Mouse (Mus musculus) retina, adult 2 months (tissue): ENCODE measurements around the gene Fam114a2.
"Not testable (repeated sequence)": the region's sequence is repeated elsewhere in the genome, so short reads cannot be mapped to it uniquely, and the experiment has no call there.

Experiments
- DNase-seq: peaks from one replicate; pipeline ENCODE4 v3.0.0-alpha.2; 2012; ENCODE audit warnings: low read depth, low spot score

Fam114a2 gene

DNA sequence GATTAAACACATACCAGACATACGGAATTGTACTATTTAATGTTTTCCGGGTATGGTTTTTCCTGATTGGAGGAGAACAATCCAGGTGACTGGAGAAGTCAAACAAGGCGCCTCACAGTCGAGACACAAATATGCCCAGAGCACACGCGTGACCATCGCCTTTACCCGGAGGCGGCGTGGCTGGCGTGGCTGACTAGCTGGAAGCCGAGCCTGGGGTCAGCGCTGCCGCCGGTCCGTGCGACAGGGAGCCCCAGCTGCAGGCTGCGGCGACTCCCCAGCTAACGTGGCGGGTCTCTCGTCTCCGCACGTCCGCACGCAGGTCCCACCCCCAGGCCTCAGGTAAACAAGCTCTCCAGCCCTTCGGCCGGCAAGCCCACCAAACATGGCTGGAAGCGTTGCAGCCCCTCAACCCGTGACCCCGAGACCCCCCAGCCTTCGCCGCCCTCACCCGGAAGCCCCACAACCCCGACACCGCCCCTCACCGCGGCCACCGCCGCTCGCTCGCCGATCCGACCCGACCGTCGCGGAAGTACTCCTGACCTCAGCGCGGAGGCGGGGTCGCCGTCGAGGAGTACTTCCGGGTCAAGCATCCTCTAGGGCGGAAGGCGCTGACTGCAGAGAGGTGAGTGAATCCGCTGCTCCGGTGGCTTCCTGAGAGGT lies at the start of gene Fam114a2, which contains the start of gene Mfap3:
Gene Fam114a2 (minus strand): TSS at position 527 of the 660 bp plus-strand sequence.
Gene Mfap3 (plus strand): TSS at position 574 of the 660 bp plus-strand sequence.
- DNase-seq: peak; percentile 73

DNA sequence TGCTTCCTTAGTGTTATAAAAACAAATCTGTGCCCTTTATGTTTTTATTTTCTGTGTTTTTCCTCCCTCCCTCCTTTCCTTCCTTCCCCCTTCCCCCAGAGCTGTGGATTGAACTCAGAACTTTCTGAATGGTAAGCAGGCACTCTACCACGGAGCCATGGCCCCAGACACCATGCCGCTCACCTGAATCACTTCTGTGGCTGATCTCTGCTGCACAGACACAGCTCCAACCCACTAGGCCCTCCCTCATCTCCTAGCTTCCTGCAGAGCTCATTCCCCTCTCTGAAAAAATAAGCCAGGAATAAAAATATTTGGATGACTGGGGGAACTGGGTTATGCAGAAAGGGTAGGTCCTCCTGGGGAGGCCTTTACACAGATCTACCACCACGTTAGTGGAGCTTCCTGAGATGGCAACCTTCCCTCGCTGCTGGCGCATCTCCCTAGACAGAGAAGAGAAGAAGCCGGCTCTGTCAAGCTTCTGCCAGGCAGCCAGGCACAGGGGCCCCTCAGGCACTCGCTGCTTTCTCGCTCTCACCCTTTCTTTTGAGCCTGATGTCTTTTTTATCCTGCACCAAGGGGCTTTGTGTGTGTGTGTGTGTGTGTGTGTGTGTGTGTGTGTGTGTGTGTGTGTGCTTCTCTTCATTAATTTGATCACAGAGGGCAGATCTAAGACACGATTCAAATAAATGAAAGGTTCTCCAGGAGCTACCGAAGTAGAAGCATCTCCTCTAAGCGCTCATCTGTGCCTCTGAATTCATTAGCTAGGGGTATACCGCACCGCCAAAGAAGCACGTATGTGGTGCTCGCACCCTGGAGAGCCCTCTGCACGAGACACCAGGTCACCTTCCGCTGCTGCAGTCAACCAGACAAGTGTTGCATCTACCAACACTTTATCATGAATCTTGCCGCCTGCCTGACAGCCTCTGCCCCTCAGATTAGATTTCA lies 47.9 kb upstream of the Fam114a2 start:
- DNase-seq: no peak

DNA sequence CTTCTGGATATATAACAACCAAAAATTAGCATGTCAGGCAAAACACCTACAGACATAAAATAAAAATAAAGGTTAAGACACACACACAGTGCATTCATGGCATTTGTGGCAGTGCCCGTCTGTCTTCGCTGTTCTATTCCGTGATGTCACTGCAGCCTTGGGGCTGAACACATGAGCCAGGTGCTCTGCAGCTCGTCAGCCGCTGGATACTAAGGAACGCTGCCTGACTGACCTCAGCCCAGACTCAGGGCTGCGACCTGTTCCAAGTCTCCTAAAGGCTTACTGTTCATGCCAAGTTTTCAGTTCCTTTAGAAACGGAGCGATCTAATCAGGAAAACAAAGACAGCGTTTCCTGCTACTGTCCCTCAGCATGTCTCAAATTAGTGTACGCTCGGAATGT lies 46.1 kb upstream of the Fam114a2 start:
- no peak for DNase-seq

DNA sequence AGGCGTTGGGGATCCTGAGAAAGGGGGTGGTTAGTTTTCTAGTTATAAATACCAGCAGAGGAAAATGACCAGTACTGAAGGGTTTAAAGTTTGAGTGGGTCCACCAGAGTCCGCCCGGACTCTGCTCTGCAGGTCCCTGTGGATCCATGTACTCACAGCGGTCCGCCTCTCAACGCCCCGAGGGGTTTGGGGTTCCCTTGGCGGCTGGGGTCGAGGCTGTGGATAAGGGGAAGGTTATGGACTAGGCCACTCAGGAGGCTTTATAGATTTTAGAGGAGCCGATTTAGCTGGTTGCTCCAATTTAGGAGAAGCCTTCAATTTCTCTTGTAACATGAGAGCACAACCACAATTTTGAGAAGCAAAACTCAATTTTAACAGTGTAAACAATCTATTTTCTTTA lies 39.5 kb upstream of the Fam114a2 start:
- not testable (repeated sequence) for DNase-seq

DNA sequence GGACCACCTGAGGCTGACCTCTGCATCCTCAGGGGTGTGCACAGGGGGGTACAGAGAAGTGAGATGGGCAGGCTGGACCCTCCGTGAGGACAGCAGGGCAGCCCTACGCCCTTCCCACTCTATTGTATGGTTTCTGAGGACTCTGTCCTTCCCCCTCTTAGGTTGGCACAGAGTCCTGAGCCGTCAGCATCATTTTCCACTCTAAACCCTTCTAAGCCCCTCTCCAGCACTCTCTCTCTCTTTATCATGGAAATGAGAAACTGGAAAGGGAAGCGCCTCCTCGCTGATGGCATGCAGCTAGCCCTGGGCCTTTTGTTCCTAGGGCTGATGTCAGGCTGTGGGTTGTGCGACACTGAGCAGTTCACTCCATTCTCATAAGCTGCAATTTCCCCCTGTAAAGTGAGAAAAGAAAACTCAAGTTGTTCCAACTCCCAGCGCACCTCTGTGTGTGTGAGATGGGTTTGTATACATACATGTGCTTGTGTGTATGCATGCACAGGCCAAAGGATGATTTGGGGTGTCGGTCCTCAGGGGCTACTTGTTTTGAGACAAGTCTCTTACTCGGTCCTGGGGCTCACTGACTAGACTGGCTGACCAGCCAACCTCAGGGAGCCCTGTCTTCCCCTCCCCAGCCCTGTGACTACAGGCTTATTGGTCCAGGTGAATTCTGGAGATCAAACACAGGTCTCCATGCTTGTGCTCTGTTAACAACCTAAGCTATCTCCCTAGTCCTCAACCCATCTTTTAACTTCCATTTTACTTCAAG lies 34.8 kb upstream of the Fam114a2 start:
- no peak for DNase-seq

DNA sequence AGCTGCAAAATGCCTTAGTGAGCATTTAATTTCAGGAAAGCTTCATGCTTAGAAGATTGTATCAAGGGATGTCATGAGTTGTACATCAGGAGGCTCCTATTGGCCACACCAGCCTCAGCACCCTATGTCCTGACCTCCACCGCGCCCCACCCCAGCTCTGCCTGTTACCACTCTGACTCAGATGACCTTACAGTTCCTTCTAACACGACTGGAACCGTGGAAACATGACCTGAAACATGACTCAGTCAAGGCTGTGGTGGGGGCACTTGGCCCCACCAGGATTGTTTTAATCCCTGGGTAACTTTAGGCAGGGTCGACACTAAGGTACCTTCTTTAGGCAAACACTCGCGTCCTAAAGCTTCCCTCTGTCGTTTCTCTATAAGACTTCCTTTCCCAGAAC lies 32.6 kb upstream of the Fam114a2 start:
- DNase-seq: no peak

DNA sequence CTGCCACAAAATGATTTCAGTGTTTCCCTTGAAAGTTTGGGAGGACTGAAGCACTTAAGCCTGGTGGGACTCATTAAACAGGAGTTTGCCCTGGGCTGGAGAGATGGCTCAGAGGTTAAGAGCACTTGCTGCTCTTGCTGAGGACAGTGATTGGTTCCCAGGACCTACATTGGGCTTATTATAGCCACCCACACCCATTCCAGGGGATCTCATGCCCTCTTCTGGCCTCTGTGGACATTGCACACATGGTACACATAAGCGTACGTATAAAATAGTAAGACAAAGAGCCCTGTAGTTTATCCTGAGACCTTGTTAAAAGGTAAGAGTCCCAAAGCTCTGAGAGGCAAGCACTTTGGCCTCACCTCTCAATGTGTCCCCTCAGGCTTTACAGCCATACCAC lies 31.8 kb upstream of the Fam114a2 start:
- no peak for DNase-seq

DNA sequence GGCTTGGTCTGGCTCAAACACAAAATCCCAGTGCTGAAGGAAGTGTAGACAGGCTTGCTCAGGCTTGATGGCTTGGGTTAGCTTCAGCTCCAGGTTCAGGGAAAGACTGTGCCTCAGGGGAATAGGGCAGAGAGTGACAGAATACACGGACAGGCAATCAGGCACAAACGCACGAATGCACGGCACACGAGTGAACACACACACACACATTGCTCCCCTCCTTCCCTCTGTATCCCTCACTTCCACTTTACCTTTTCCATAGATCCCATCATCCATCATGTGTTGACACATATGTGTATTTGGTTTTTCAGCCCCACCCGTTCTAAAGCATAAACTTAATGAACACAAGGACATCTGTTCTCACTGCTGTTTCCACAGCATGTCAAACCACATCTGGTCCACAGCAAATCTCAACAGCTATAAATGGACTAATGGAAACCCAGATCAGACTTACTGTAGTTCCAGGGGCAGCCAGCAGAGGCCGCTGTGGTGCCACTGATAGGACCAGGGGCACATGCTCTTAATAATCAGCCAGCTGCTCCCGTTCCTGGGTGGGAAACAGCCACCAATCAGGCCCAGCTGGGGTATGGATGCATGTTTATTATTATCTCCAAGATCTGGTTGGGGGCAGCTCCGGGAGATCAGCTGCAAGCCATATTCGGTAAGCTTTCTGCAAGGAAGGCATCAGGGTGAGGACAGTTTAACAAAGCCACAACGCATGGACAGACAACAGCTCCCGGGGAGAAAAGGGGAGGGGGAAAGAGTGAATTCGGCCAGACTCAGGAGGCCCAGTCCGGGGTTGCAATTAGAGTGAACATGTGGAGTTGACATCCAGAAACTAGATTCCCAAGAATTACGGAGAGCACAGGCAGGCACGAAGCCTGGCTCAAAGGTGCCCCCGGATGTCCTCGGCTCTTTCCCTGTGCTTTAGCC lies 30.5 kb upstream of the Fam114a2 start:
- peak; percentile 72 for DNase-seq

DNA sequence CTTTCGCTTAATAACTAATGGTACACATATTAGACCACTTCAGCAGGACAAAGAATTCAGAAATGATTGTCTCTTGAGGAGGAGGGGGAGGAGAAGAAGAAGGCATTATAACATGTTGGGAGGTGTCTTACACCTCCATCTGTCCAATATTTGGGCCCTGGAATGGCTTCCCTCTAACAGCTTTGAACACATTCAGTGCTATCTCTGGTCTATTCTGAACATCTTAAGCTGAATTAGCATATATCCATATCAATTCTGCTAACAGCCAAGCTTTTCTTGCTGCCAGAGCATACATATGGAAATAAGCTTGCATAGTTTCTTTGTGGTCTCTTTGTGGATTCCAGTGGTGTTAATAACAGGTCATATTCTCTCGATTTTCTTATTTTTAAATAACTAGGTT lies 22.3 kb upstream of the Fam114a2 start:
- no peak for DNase-seq

DNA sequence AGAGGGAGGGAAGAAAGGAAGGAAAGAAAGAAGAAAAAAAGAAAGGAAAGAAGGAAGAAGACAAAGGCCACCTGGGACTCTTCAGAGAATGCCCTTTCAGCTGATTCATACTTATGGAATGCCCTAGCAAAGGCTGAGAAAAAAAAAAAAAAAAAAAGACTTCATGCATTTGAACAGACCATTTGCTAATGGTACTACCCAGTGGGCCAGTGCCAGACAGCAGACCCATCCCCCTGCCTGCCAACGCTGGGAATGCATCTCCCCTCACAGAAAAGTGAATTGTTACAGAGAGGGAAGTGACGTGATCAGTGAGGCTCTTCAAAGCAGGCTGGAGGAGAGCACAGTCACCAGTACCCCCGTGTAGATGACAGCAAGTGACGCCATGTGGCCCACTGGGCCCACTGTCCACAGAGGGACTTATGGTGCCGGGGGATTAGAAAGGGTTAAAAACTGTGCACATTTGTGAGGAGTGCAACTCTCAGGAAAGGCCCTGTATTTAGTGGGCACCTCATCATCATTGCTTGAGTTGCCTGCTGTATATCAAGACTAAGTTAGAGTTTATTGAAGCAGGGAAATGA lies 21.5 kb upstream of the Fam114a2 start:
- DNase-seq: no peak

DNA sequence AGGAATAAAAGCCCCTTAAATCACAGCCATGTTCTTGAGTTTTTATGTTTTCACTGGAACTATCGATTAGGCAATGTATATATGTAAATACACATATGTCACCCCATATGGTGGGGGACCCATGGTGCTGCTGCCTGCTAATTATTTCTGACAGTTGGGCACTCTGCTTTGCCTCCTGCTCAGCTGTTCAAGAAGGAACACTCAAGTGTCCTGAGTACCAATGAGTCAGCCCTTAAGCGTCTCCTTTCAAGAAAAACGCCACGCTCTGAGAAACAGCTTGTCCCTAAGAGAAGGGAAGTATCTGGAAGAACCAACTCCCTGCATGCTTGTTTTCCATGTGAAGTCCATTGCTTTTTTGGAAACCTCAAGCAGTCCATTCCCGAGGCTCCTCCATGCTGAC lies 17.5 kb upstream of the Fam114a2 start:
- no peak for DNase-seq

DNA sequence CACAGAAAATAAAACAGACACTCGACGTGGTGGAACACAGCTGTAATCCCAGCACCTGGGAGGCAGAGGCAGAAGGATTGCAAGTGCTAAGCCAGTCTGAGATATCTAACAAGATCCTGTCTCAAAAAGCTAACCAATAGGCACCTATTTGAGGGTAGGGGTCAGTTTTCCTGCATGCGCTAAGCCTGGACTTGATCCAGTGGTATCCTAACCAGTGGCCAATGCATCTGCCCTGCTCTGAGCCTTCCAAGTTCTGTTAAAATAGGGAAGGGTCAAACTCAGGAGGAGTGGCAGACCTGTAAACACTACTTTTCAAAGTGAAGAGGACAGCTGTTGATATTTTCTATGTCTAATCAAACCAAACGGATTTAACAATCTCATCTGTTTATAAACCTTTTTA lies 13.9 kb upstream of the Fam114a2 start:
- no peak for DNase-seq

DNA sequence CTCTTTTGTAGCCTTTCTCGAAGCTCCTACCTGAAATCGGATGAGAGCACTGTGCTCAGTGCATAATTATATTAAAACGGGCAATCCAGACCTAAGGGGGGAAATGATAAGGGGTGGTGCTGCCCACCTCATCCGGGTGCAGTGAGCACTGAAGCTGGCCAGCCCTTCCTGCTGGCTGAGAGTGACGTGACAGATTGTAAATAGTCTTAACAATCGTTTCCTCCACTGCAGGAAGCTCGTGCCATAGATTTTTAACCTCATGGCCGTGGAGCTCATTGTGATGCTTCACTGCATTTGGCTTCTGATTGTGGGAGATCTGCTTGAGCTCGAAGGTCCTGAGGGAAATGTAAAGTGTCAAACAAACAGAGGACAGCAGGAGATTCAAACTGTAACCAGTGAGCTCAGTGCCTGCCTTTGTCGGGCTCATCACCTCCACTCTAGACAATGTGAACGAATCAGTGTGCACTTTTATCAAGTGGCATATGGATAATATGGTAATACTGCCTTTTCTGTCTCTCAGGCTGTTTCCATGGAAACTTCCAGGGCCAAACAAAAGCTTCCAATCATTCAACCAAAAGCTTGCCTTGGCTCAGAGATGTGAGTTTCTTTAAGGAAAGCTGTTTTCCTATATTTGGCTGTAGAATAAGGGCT lies 13.0 kb upstream of the Fam114a2 start:
- DNase-seq: no peak

DNA sequence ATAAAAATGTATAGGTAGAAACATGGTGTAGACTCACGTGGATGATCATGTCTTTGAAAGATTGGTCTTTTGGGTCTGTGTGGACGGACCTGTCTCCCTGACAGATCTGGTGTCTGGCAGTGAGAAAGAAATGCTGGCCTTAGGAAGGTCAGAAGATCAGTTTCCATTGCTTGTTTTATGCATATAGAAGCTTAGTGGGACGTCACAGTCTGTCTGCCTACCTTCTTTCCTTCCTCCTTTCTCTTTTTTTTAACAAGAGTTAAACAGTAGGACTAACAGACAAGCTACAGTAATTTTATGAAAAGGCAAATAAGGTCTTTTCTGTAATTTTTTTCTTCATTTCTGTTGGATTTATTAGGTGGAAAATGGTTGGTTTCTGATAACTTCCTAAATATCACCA lies 10.7 kb upstream of the Fam114a2 start:
- no peak for DNase-seq

DNA sequence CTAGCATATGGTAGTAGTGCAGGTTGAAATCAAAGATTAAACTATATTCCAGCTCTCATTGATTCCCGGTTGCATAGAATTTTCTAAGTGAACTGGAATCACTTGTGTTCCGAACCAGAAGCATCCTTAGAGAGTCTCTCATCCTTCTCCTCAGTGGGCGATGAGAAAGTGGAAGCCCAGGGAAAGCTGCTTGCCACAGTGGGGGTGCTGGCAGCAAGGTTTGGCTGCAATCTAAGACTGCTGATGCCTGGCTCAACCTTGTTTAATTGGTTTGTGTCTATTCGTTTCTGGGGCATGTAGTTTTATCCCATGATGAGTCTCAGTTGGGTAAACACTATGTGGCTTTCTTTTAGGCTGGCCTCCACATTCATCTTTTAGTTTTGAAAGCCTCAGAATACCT lies 9.1 kb upstream of the Fam114a2 start:
- DNase-seq: no peak

DNA sequence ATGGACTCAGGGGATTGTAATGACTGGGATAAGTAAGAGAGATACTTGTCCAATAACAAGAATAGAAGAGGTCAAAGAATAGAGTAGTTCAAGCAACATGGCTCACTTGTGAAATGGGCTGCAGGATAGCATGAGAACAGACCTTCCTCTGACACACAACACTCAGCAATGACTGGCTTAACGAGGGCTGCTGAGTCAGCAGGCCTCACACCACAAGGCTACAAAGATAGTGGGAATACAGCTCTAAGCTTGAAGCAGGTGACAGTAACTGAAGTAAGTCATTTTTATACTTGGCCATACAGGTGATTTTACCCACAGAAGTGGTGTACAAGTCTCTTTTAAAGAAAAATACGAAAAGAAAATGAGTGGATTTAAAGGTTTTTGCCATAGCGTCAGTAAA lies 7.5 kb upstream of the Fam114a2 start:
- DNase-seq: no peak

DNA sequence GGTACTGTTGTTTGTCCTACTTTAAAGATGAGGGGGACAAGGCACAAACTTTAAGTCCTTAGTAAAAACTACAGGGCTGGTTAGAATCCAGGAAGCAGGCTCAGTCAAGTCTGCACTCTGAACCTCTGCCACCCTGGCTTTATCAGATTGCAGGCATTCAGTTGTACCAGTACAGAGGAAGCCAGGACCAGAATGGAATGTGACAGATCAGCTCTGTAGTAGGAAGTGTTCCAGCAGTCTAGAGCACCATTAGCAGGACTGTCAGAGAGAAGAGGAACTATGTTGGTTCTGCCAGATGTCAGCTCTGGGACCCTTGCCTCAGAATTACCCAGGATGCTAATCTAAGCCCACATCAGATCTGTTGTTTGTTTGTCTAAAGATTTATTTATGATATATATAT lies 6.2 kb upstream of the Fam114a2 start:
- no peak for DNase-seq

DNA sequence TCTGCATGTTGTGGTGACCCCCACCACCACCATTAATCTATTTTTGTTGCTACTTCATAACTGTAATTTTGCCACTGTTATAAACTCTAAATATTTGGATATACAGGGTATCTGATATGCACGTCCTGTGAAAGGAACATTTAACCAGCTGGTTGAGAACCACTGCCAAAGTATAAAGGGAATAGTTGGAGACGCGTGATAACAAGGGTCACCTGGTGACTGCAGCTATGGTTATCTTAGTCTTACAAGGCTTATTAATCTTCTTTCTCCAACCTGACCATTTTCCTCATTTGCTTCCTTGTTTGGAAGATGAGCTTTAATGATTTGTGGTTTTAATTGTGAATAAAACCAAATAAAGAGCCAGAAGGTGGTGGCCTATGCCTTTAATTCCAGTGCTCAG lies 5.0 kb upstream of the Fam114a2 start:
- no peak for DNase-seq

DNA sequence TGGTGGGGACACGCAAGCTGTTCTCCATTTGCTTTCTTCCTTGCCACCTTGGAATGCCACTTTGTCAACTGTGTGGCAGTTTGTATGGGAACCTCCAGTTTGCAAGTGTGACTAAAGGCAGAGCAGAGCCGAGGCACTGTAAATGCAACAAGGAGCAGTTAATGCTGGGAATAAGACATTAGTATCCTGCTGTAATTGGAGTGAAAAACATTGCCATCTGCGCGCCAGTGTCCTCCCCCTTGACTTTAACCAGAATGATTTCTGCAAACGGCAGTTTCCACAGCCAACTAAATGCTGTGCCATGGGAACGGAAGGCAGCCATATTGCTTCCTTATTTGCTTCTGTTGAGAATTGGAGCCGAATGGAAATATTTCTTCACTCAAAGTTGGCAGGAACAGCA lies 3.6 kb upstream of the Fam114a2 start:
- no peak for DNase-seq

DNA sequence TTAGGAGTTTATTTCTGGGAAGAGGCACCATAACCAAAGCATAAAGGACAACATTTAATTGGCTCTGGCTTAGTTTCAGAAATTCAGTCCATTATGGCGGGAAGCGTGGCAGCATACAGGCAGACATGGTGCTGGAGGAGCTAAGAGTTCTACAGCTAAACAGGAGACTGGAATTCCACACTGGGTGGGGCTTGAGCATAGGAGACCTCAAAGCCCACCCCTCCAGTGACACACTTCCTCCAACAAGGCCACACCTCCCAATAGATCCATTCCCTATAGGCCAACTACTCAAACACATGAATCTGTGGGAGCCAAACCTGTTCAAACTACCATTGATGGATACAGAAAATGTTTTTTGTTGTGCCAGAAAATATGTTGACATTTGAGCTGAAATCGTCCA lies 2.8 kb upstream of the Fam114a2 start:
- no peak for DNase-seq
